Mouse (Mus musculus): ENCODE data around the gene Wdr31.

The Wdr31 gene

DNA sequence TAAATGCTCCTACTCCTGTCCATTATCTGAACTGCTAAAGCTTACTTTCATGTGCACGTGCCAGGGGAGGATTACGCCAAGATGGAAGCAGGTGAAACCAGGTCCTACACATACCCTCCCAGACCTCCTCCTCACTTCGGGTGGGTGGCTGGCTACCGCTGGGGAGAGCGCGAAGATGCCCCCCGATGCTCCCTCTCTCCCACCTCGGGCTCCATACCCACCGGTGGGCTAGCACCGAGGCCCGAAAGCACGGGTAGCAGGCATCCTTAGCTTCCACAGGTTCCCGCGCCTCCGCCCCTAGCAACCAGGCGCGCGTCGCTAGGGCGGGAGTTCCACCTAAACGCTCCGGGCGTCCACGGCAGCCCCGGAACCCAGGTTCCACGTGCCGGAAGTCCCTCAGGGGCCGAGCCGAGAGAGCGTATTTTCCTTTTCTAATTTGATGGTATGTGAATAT lies at the start of gene Wdr31:
TSS of gene Wdr31 (minus strand) at position 299 of the 454 bp plus-strand sequence.
- peak; percentile 90 for DNase-seq

DNA sequence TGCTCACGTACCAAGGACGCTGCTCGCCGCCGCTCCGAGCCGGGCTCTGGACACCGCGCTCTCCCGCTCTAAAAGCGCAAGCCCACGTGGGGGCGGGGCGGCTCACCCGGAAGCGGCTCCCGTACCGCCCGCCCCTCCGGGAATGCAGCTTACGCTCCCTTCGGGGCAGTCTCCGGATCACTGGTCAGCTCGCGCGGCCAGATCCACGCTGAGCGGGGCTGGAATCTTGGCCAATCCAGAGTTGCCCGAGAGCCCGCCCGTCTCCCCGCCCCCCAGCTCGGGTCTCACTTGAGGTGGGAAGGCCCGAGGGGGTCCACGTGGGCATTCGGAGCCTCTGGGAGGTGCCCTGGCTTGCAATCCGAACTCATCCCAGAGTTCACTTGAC lies 49.1 kb upstream of the Wdr31 start, which contains the start of gene Alad:
TSS of gene Alad (minus strand) at position 70 of the 385 bp plus-strand sequence.
- peak; percentile 82 to 86 for DNase-seq

- DNase-seq, result no peak
Measured at GRCm38 (mm10) chr4:62519122-62519848, 48.6 kb upstream of the Wdr31 start.

DNA sequence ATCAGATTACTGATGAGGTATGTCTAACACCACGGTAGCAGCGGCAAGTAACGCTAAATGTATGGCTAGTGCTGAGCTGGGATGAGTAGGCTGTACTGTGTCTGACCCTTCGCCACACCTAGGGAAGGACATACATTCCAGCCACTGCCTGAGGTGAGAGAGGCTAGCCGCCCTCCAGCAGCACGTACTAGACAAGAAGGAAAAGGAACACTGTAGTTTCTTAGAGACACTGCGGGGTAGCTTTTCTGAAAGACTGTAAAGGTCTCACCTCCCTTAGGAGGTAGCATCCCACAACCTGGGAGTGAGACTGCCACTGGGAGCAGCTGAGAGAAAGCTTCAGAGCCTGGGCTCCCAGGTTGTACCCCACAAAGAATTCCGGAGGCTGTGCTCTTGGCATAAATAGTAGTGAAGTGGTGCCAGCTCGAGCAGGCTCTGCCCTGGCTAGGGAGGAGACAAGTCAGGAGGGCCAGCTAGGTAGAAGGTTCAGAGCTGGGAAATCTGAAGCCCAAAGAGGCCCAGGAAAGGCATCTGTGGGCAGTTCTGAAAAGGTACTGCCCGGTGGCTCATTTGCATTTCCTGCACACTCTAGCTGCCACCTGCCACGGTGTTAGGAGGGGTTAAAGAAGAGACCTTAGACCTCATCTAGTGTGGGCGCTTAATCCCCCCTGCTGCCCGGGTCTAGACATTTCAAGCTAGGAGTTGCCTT lies 47.9 kb upstream of the Wdr31 start:
- DNase-seq, result peak; percentile 59 to 66

DNA sequence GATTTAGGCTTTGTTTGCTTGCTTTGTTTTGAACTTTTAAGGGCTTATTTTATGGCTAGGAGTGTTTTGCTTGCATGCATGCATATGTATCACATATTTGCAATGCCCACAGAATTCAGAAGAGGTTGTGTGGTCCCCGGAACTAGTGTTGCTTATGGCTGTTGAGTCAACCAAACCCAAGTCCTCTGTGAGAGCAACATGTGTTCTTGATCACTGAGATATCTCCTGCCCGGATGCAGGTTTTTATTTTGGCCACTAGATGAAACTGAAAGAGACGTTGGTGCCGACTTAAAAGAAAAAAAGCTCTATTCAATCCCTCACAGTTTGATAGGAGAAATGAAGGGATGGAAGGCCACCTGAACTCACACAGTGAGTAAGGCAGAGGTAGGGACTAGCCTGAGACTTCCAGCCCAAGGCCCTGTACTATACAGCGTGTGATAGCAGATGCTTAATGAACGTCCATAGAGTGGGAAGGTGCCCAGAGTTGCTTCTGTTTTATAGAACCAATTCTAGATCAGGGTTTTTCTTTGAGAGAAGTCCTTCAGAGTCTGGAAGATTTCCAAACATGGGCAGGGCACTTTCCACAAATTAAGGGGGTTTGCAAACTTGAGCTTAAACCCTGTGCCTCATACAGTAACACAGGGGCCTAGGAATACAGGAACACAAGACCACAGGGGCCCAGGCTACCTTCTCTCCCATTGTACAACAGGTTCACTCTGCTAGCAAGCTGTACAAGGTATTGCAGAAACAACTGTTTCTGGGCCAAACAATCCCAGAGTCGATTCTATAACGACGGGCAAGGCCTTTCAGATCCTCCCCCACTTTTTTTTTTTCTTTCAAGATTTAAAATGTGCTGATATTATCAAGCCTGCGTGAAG lies 47.1 kb upstream of the Wdr31 start:
- no peak for DNase-seq

DNA sequence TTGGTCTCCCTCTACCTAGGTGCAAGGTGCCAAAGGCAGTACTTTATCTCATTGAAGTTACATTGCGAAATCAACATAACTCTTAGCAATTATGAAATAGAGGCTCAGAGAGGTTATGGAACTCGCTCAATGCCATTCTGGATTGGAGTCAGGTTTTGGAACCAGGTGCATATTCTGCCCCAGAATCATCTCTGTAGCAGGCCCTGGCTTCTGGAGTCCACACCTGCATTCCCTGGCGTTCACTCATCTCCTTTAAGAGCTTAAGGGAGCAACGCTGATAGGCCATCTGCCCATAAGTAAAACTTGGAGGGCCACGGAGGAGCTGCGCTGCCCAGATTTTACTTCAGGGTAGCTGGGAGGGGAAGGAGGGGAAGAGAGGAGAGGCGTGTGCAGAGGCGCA lies 46.4 kb upstream of the Wdr31 start:
- no peak for DNase-seq

DNA sequence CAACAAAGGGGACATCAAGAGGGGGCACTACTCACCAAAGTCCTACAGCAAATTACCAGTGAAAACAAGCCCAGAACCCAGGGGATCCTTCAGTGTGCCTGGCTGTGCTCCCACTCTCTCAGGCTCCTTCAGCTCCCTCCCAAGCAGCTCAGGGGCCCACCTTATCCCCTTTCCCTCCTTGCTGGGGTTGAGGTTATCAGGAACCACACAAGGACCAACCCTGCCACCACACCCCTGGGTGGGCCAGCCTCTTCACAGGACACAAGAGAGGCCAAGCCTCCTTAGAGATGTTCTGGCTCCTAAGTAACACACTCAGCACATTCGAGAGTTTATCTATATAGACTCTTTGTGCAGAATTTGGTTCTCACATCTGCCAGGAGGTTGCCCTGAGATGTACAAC lies 45.9 kb upstream of the Wdr31 start:
- no peak for DNase-seq

GRCm38 (mm10) chr4:62516079-62516478 lies 45.4 kb upstream of the Wdr31 start:
- DNase-seq, result peak; percentile 53 to 54

DNA sequence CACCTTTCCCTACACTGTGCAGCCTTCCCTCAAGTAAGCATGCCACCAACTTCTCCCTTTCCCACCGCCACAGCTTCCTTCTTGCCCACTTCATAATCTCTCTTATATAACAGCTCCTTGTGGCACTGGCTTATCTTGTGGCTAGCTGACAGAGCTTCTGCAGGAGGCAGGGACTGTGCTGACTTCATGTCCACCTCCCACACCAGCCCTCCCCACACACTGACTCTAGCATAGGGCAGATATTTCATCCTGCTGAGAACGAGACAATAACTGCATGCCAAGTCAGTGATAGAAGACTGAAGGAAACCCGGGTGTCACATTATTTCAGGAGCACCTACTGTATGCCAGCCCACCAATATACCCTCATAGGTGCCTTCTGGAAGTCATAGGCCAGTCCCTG lies 44.8 kb upstream of the Wdr31 start:
- no peak for DNase-seq

- DNase-seq, result no peak
Measured at GRCm38 (mm10) chr4:62514995-62515394, 44.3 kb upstream of the Wdr31 start.

DNA sequence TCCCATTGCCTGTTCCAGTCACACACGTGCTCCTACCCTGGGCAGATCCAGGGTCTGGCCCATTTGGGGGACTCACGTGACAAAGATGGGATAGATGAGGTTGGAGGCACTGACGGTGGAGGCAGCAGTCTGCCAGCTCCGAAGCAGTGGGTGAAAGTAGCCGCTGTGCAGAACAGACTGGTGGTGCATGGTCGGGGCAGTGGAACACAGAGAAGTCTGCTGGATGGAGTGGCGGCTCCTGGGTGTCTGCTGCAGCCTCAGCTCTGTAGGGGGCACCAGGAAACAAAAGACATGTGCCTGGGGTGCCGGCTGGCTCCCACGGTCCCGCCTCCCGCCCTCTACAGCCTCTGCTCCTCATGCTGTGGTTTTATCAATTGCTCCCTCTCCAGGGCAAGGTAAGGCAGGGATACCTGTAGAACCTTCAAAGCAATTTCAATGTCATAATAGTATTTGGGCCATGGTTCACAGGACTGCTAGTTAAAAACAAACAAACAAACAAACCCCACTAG lies 43.4 kb upstream of the Wdr31 start:
- no peak for DNase-seq

DNA sequence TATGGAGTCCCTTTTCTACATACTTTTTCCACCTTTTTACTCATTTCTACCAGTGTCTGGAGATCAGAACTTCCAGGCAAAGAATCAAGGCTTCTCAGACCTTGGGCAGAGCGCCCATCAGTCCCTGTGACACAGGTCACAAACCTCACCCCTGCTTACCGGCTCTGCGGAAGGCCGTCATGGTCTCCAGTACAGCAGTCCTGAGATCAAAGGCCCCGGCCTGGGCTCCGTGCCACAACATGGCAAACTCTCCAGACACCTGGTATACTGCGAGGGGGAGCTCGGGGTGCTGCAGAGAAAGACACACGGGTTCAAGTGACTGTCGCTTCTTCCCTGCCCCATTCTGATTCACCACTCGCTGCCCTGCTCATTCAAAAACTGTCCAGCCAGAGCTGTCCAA lies 39.2 kb upstream of the Wdr31 start:
- no peak for DNase-seq

GRCm38 (mm10) chr4:62508839-62509238 lies 38.1 kb upstream of the Wdr31 start:
- DNase-seq, result no peak

DNA sequence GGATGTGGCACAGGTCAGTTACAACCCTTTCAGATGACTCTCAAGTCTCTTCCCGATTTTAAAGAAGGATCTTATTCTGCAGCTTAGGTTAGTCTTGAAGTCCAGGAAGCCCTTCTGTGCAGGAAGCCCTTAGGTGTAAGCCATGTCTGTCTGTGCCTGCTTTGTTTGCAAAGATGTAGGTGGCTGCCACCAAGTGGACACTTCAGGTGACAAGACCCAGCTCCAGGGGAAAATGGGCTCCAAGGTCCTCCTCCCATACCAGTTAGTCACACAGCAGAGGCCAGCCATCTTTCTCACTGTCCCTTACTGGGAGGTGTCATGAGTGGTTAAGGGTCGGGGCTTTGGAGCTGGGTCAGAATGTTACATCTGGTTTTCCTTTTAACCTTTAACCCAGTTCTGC lies 36.1 kb upstream of the Wdr31 start:
- DNase-seq, result peak; percentile 67 to 73

DNA sequence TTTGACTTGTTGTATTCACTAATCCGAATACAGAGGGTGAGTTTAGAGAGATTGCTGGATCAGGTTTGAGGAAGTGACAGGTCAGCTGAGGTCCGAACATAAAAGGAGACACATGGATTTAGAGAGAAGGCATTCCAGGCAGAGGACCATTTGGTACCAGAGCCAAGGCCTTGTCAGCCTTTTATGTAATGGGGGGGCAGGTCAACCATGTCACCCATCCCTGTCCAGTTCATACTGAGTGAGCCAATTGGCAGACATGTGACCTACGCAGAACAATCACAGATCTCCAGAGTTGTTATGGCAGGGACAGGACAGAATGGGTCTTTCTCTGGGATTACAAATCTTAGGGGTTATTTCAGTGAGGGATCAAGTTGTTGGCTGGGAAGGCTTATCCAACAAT lies 35.3 kb upstream of the Wdr31 start:
- no peak for DNase-seq

GRCm38 (mm10) chr4:62503374-62503970 lies 32.8 kb upstream of the Wdr31 start, which contains the start of gene Hdhd3:
TSS of gene Hdhd3 (minus strand) at chr4:62503467.
- no peak for DNase-seq

GRCm38 (mm10) chr4:62502969-62503368 lies 32.3 kb upstream of the Wdr31 start:
- DNase-seq, result no peak

DNA sequence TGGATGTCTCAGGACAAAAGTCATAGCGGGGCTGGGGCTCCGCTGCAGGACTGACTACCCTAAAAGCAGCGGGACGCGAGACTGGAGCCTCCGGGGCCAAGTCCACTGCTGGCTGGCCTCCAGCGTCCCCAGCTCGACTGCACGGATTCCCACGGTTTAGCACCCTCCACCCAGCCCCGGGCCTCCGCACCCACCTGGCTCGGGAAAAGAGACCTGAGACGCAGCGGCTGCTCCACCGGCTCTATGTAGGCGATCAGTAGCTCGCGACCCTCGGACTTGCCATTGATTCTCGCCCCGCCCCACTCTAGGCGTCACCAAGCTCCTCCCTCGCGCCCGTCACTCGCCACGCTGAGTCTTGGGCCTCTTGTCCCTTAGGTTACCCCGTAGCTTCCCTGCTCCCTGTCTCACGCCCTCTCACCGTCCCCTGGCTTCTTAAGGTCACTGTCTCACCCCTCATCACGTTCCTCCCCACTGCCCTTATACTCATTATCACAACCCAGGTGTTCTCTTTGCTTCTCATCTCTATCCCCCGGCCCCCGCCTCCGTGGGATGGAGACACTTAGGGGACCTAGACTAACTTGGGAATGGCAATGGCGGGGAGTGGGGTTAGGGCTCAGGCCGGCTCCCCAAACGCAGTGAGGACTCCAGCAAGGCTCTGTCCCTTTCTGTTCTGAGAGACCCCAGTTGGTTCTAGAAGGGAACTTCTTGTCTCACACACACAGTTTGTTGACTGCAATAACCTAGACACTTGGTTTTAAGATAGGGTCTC lies 31.5 kb upstream of the Wdr31 start:
- peak; percentile 91 to 93 for DNase-seq

- DNase-seq, result no peak
Measured at GRCm38 (mm10) chr4:62501534-62501933, 30.8 kb upstream of the Wdr31 start.

DNA sequence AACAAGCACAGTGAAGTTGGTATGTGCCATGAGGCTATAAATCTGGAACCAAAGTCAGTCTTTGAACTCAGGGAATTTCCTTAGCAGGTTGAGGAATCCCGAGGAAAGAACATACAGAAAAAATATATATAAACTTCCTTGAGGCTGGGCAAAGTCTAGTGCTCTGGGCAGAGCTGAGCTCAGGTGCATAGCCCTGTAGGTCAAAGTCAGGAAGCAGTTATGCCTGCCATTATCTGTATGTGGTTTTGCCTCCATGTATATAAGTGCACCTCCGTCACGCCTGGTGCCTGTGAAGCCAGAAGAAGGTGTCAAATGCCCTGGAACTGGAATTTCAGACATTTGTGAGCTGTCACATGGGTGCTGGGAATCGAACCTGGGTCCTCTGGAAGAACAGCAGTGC lies 30.1 kb upstream of the Wdr31 start:
- DNase-seq, result no peak

DNA sequence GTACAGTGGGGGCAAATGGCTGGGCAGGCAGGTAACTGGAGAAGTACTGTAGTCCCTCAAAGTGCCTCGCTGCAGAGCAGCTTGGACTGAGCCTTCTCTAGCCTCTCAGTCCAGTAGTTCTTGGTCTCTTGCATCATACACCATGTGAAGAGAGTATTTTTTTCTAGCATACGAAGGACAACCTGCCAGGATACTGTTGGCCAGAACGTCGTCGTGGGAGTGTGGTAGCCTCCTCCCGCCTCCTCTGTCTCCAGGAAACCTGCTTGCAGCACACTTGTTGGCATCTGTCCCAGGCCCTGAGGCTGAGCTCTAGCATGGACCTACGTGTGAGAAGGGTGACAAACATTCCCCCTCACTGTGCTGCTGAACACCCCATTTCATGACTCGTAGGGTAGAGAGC lies 26.1 kb upstream of the Wdr31 start:
- peak; percentile 56 to 57 for DNase-seq

GRCm38 (mm10) chr4:62495946-62496345 lies 25.2 kb upstream of the Wdr31 start:
- DNase-seq, result no peak
